Mouse (Mus musculus): ENCODE data around the gene Nomo1. TPM values are rescaled to one million over a fixed set of nuclear protein-coding genes. Genes with fewer than 3 reads are reported as not detected.

Gene Nomo1
- 100 to 1,000 TPM in 1 of 2 experiments, 10 to 100 TPM in 1; 99.7 to 107 TPM for total RNA-seq (2021)
- long read RNA-seq, full-length matches to known transcripts = 53 of 98 reads
- long read RNA-seq, partial matches to known transcripts = 33 of 98 reads
- long read RNA-seq, other reads (novel, unspliced or antisense) = 12 of 98 reads

DNA sequence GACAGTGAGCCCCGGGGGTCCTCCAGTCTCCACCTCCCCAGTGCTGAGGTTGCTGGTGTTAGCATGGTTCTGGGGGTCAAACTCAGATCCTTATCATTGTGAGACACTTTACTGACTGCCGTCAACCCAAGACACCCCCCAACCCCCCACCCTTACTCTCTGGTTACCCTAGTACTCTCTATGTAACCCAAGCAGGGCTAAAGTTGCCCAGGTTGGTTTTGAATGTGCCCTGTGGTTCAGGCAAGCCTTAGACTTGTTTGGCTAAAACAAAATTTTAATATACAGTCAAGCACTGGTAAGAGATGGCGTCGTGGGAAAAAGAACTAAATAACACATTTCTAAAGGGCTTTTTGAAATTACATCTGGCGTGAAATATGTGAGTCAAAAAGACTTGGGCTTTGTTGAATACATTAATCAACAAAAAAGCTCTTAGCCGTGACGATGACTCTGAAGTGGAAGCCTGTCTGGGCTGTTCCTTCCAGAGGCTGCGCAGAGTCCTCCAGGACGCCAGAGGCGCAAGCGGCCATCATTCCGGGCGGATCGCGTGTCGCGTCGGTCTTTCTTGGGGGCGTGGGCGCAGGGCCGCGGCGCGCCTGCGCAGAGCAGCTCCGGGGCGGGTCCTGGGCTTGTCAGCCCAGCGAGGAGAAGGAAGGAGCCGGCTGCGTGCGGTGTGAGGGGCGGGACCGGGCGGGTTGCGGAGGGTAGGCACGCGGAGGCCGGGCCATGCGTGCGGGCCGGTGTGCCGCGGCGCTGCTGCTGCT is at the start of gene Nomo1:
Nomo1 (plus strand) TSS at position 590 of the 761 bp plus-strand sequence.
- peak; percentile 94 to 96 for DNase-seq (ENCODE audit: low spot score in 2 of 2)

DNA sequence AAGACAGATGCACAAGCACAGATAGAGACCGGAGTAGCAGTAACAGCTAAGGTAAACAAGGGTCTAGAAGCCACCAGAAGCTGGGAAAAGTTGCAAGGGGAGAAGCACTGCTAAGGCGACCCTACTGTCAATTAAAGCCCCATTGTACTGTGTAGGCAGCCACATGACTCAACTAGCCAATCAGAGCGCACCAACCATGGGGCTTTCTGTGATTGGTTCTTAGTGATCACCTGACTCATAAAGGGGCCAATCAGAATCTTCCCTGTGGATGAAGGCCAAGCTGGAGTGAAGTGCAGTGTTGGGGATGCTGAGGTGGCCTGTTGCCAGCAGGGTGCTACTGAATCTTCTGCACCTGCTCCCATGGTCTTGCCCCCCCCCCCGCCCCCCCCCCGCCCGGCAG is 46.6 kb upstream of the Nomo1 start:
- no peak for DNase-seq (ENCODE audit: low spot score in 2 of 2)

DNA sequence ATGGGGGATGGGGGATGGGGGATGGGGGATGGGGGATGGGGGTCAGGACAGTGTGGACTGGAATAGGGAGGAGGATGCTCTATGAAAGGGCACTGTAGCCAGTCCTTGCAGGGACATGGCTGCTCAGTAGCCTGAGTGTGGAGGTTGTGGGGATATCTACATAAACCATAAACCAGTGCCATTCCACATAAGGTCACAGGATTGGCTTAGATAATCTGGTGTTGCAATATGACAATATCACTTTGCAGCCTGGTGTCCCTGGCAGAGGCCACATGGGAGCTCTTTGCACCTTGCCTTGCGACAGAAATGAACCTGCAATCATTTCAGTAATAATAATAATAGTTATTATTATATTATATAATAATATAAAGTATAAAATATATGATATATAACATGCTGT is 45.2 kb upstream of the Nomo1 start:
- DNase-seq (ENCODE audit: low spot score in 2 of 2) = no peak

DNA sequence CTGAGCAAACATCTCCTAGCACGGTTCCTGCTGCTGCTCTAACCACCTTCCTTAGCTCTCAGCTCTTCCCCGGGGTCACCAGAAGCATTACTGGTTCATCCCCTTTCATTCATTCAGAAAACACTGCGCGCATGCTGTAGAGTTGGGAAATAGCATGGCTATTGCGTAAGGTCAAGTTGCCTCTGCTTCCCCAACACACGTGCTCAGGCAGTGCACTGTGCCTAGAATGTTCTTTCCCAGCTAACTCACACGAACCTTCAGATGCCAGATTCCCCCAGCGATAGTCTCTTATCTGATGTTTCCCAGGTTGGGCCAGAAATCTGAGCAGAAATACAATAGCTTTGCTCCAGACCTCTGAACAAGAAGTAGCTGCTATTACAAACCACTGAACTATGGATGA is 41.0 kb upstream of the Nomo1 start:
- no peak for DNase-seq (ENCODE audit: low spot score in 2 of 2)

DNA sequence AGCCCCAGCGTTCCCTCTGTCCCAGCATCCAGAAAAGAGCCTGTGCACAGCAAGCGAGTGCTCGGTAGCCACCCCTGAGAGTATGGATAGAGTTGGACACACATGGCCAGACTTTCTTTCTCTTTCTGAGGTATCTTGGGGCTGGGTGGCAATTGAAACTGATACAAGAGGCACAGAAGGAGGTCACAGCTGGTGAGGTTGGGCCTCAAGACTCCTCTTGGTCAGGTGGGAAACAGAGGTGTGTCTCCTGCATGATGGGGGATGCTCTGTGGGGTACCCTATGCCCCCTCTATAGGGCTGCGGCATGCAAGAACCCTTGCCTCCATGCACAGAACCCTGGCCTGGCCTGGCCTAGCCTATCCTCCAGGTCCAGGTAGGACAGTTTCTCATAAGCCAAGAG is 32.9 kb upstream of the Nomo1 start:
- DNase-seq (ENCODE audit: low spot score in 2 of 2) = no peak

DNA sequence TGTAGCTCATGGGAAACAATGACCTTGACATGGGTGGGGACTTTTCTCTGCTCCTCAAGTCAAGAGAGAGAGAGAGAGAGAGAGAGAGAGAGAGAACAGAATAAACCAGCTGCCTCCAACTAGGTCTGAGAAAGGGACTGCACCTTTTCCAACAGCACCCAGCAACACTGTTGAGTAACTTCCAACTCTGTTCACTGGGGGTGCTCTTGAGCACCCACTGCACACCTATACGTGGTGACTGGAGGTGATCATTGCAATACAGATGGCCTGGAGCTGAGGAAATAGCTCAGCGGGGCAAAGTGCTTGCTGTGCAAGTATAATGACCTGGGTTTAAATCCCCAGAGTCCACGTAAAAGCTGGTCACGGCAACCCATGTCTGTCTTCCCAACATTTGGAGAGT is 30.8 kb upstream of the Nomo1 start:
- no peak for DNase-seq (ENCODE audit: low spot score in 2 of 2)

DNA sequence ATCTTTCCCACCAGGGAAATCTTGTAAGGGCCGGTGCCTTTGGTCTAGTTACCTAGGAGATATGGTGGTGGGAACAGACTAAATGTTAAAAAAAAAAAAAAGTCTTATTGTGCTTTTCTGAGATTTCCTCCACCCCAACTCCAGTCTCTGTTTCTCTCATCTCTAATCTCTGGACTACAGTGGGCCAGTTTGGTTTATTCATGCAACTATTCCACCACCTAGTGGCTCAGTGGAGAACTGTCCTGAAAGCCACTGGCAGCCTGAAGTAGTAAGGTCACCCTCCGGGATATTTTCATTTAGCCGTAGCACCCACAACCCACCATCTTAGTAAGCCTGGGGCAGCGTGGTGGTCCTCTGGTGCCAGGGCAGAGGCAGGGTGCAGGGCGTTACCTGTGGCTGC is 23.9 kb upstream of the Nomo1 start:
- DNase-seq (ENCODE audit: low spot score in 2 of 2) = peak; percentile 26 to 89

DNA sequence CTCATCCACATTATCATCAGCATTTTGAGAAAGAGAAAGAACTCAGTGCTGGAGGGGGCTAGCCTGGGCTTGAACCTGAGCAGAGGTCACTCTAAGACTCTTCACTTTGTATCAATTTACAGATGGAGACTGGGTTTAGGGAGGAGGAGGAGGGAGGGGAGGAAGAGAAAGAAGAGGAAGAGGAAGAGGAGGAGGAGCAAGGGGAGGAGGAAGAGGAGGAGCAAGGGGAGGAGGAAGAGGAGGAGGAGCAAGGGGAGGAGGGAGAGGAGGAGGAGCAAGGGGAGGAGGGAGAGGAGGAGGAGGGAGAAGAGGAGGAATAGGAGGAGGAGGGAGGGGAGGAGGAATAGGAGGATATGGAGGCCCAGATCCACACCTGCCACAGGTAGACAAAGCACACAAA is 21.4 kb upstream of the Nomo1 start:
- DNase-seq (ENCODE audit: low spot score in 2 of 2) = no peak

DNA sequence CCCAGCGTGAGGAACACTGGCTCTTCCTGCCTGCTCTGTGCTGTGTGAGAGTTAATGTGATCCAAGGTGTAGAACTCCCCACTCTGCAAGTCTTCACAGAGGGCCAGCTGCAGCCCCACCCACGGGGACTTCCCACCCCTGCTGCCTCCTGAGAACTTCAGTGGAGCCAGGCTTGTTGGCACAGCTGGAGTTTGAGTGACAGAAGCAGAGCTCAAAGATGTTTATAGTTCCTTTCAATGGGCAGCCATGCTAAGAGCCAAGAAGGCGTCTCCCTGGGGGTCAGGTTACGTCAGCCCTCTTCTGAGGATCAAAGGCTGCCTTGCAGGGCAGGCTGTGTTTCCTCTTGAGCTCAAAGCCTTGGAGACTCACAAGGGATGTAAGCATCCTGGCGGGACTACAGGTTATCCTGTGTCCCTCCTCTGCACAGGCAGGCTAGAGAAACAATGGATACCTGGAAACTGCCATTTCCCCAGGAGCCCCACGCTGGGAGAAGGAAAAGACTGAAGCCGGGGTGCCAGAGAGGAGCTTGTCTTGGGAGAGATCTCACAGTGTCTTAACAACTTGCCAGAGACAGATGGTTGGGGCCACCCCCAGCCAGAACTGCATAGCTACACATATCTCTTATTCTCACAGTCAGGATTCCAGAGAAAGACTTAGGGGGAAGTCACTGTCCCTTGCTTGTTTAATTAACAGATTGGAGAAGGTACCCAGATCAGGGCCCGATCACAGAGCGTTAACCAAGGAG is 20.1 kb upstream of the Nomo1 start:
- peak; percentile 8 to 61 for DNase-seq (ENCODE audit: low spot score in 2 of 2)

DNA sequence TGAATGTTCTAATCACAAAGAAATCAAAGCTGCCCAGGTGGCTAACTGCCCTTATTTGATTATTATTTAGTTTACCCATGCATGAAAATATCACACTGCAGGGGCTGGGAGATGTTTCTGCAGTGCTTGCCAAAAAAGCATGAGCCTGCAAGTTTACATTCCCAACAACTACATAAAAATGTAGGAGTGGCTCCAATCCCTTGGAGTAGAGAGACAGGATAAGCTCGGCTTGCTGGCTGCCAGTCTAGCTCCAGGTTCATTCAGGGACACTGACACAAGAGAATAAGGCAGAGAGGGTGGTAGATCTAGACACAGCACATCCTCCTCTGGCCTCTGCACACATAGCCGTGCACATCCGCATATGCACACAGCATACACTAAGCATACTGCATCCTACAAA is 13.9 kb upstream of the Nomo1 start:
- peak in 1 of 2 experiments; percentile 25 for DNase-seq (ENCODE audit: low spot score in 2 of 2)

DNA sequence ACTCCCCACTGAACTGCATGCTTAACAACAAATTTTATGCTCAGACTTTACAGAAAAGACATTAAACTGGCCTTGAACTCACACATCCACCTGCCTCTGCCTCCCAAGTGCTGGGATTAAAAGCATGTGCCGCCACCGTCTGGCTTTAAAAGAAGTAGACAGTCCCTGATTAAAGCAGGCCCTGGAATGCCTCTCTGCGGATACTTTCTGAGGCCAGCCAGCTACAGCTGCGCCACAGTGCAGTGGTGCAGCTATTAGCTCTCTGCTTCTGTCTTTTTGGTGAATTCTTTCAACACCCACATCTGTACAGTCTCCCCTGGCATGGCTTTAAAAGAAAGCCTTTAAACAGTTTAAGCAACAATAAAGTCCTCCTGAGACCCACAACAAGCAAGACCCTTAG is 11.5 kb upstream of the Nomo1 start:
- no peak for DNase-seq (ENCODE audit: low spot score in 2 of 2)

DNA sequence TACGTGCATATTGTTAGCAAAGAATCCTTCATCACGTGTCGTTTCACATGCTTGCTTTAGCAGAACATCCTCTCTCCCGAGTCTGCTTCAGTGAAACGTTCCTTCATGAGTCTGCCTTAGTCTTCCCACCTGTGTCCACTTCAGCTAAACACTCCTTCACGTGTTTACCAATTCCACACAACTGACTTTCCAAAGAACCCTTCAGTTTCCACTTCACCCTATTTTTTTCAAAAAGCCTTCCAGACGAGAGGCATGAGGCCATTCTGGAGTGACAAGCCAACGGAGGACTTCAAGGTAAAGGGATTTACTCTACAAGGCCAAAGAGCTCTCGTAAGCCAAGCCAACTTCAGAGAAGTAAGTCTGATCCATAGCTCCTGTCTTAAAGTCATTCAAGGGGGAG is 8.1 kb upstream of the Nomo1 start:
- DNase-seq (ENCODE audit: low spot score in 2 of 2) = no peak

DNA sequence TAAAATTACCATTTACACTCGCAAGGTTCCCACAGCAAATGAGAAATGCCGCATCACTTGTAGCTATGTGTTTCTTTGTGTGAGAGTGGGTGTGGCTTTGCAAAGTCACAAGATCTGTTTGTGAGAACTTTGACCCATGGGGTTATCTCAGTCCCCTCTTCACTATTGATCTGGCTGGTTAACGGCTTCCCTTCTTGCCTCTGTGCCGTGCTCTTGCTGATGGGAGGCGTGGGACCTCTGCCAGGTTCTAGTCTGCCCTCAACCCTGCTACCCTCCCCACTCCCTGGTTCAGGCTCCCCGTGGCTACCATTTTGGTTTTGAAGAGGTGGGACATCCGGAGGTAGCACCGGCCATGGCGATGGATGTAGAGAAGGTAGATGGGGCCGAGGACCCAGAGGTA is 4.8 kb upstream of the Nomo1 start:
- no peak for DNase-seq (ENCODE audit: low spot score in 2 of 2)

DNA sequence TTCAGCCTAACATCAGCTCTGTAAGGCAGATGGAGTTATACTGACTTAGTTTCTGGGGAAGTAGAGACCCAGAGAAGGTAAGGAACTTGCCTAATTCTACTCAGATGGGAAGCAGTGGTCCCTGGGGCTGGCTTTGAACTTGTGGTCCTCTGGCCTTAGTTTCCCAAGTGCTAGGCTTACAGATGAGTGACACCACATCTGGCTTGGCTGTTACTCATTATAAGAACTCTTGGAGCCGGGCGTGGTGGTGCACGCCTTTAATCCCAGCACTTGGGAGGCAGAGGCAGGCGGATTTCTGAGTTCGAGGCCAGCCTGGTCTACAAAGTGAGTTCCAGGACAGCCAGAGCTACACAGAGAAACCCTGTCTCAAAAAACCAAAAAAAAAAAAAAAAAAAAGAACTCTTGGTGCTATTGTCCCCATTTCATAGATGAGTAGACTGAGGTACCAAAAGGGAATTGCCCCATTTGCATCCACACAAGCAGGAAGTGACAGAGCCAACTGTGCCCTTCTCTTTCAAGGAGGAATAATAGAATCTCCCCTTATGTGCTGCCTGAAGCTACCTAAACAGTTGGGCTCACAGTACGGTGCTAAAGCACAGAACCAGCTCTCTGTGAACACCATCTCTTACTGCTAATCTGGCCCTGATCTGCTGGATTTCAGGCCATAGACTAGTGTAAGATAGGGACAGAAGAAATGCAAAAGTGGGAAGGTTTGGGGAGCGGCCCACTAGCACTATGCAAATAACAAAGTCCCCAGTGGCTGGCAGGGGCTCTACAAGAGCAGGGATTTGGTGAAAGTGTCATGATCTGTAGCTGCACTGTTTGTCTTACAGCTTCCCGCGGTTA is 4.0 kb upstream of the Nomo1 start:
- DNase-seq (ENCODE audit: low spot score in 2 of 2) = no peak

DNA sequence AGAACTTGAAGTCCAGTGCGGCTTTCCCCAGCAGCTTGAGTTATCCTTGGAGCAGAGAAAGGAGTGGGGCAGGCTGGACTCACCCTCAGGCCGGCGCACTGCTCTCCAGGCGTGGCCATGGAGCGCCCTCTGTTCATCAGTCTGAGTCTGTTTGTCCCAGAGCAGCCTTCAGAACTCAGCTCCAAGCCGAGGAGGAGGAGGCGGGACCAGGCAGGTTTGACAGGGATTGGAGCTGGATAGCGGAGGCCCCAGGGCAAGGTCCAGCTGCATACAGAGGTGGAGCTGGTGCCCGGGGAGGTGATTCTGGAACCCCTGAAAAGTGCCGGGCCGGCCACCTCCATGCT is 3.4 kb upstream of the Nomo1 start, which contains the start of gene Abcc6:
Abcc6 (minus strand) TSS at position 158 of the 344 bp plus-strand sequence.
- DNase-seq (ENCODE audit: low spot score in 2 of 2) = no peak

DNA sequence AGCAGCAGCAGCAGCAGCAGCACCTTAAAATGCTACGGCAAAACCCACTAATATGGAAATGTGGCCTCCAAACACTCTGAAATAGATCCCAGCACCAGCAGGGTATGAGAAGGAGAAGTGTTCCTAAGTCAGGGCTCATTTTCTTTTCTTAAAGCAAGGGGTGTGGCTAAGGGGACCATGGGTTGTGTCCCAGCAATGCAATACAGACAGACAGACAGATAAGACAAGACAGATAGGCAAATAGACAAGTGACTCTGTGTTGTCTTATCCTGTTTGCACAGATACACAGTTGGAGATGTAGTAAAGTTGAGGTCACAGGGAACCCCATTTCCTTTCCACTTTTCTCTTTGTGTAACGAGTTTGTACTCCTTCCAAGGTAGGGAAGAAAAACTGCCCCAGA is 2.4 kb upstream of the Nomo1 start:
- no peak for DNase-seq (ENCODE audit: low spot score in 2 of 2)

DNA sequence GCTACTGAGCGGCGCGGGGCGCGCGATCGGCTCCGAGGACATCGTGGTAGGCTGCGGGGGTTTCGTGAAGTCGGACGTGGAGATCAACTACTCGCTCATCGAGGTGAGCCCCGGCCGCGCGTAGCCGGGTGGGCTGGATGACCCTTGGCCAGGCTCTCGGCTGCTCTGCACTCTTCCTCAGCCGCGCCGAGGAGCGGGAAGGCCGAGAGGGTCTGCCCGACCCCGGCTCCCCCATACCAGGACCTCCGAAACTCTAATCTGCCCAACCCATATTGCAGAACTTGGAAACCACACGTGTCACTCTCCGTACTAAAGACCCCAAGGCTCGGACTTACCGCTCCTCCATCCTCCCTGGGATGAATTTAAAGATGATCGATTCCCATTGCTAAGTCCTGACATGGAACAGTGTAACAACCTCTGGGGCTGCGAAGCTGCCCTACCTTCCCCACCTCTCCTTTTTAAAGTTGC is 406 bp downstream of the Nomo1 start:
- DNase-seq (ENCODE audit: low spot score in 2 of 2) = no peak

DNA sequence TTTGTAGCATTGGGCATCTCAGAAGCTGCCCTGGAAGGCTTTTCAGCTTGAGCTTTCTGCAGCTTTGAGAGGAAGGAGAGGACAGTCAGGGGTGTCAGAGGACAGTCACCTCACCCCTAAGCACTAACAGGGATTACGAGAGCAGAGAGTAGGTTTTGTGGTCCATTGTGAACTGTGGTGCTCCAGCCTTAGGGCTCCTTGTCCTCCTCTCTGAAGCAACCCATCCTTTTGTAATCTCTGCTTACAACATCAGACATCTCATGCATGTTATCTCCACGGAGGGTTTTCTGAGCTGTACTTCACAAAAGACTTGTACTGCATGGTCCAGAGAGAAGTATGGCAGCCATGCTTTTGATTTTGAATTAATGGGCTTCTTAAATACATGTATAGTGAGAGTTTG is 1.5 kb downstream of the Nomo1 start:
- DNase-seq (ENCODE audit: low spot score in 2 of 2) = no peak

DNA sequence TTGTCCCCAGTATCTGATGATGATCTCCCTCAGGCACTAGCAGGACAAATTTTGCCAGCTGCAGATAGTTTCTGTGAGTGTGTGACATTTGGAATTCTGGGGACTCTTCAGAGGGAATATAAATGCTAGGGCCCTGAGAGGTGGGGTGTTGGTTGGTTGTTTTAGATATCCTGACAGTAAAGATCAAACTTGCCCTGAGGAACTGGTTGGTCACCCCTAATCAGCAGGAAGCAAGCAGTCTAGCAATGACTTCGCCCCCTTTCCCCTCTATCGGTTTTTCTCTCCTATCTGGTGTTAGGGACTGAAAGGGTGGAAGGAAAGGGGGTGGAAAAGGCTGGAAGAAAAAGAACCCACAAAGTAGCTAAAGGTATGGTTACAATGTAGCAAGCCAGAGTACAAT is 2.0 kb downstream of the Nomo1 start:
- no peak for DNase-seq (ENCODE audit: low spot score in 2 of 2)

DNA sequence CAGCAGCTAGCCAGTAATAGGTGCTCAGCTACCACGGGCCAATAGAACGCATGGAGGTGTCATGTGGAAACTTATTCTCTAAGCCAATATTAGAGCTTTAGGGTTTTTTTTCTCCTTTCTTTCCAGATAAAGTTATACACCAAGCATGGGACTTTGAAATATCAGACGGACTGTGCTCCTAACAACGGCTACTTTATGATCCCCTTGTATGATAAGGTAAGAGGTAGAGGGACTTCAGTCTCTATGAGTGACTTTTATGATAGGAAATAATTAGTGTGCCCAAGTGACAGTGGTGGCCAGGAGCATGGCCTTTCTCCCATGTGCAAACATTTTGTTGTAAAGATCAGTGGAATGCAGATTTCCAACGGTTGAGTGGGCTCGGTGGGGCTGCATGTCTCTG is 3.9 kb downstream of the Nomo1 start:
- DNase-seq (ENCODE audit: low spot score in 2 of 2) = no peak

DNA sequence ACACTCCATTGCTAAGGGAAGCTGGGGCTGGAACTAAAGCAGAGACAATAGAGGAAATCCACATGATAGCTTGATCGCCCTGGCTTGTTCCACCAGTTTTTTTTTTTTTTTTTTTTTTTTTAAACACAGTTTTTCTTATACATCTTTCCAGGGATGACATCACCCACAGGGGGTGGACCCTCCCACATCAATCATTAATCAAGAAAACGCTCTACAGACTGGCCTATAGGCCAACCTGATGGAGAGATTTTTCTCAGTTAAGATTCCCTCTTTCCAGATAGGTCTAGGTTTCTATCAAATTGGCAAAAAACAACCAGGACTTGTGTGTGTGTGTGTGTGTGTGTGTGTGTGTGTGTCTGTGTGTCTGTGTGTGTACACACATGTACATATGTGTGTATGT is 6.4 kb downstream of the Nomo1 start:
- no peak for DNase-seq (ENCODE audit: low spot score in 2 of 2)

DNA sequence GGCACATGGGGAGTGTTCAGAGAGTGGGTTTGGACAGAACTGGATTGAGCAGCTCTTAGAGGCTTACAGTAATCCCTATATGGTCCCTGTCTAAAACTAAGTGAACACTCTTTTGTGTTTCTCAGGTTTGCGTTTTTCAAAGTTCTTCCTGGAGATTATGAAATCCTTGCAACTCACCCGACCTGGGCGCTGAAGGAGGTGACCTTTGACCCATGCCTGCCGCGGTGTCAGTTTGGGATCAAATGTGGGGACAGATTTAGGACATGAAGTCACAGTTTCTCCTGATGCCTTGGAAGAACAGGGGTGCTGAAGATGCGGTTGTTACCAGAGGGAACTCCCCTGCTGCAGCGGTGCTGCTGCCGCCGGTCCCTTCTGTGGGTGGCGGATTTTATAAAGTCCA is 10.6 kb downstream of the Nomo1 start:
- DNase-seq (ENCODE audit: low spot score in 2 of 2) = no peak
